Mouse (Mus musculus) thymus, adult 2 months (tissue): ENCODE measurements around the gene Pdss2.

Source experiments
- CTCF ChIP-seq: fragments of 200-500 bp; IDR thresholded peaks from 2 replicates; pipeline ENCODE4 v1.5.1; 2012; ENCODE audit warnings: mild to moderate bottlenecking, control low read depth, low read length, moderate library complexity, borderline replicate concordance; ENCODE audit not compliant: control insufficient read depth, poor library complexity, insufficient read depth; ENCODE audit errors: extremely low read depth
- POLR2A ChIP-seq: fragments of 200-500 bp; IDR thresholded peaks from 2 replicates; pipeline ENCODE4 v1.6.1; 2012; ENCODE audit warnings: mild to moderate bottlenecking, low read length, control low read depth, moderate library complexity; ENCODE audit not compliant: control insufficient read depth, poor library complexity, insufficient read depth; ENCODE audit errors: extremely low read depth

GRCm38 (mm10) chr10:43462821-43463220, 241.5 kb downstream of the Pdss2 start:
- no peak for TF ChIP-seq CTCF
- TF ChIP-seq POLR2A, result no peak
